Mouse (Mus musculus) intestine, embryonic 16.5 days (tissue): Measurements from ENCODE around the gene Matn4. TPM values are rescaled to one million over a fixed set of nuclear protein-coding genes. Genes with fewer than 3 reads are reported as not detected.
"Not testable (repeated sequence)": the region's sequence is repeated elsewhere in the genome, so short reads cannot be mapped to it uniquely, and the experiment has no call there.

ENCODE experiments used
- ATAC-seq: fragments of 200-750 bp; cut with Nextera tagmentation; 2 replicates; pipeline ENCODE4 v1.8.0; 2017; ENCODE audit warnings: moderate TSS enrichment, moderate library complexity
- H3K27ac ChIP-seq: fragments of 300-500 bp; sonication (generic); 2 replicates; pipeline ENCODE4 v1.5.1; 2014; ENCODE audit warnings: mild to moderate bottlenecking, low read length
- H3K27me3 ChIP-seq: fragments of 300-500 bp; sonication (generic); replicated peaks from 2 replicates; pipeline ENCODE4 v1.6.1; 2014; ENCODE audit warnings: low read length, control low read depth, mixed read lengths; ENCODE audit not compliant: control insufficient read depth, insufficient read depth
- H3K36me3 ChIP-seq: fragments of 300-500 bp; sonication (generic); 2 replicates; pipeline ENCODE4 v1.6.1; 2014; ENCODE audit warnings: low read length, control low read depth; ENCODE audit not compliant: control insufficient read depth, insufficient read depth
- H3K4me1 ChIP-seq: fragments of 300-500 bp; sonication (generic); 2 replicates; pipeline ENCODE4 v1.6.1; 2014; ENCODE audit warnings: low read length, control low read depth, mixed read lengths; ENCODE audit not compliant: control insufficient read depth, insufficient read depth
- H3K4me2 ChIP-seq: fragments of 300-500 bp; sonication (generic); 2 replicates; pipeline ENCODE4 v1.6.1; 2014; ENCODE audit warnings: low read depth, low read length, control low read depth
- H3K4me3 ChIP-seq: fragments of 300-500 bp; sonication (generic); 2 replicates; pipeline ENCODE4 v1.5.1; 2014; ENCODE audit warnings: mild to moderate bottlenecking, low read length
- H3K9ac ChIP-seq: fragments of 300-500 bp; sonication (generic); 2 replicates; pipeline ENCODE4 v1.6.1; 2014; ENCODE audit warnings: low read depth, low read length
- H3K9me3 ChIP-seq: fragments of 300-500 bp; sonication (generic); 2 replicates; pipeline ENCODE4 v1.6.1; 2016; ENCODE audit warnings: low read length, control low read depth; ENCODE audit not compliant: control insufficient read depth
- WGBS: fragments of 180-500 bp; shearing (Covaris S2); extraction: QIAGEN DNeasy Blood & Tissue Kit; methylation state at CpG from one replicate; pipeline ENCODE4 v1.1.7; 2014; 5-methylcytosine and 5-hydroxymethylcytosine counted together
- microRNA-seq: library from miRNA; unstranded; fragments of <30 nt; microRNA quantifications from one replicate; pipeline ENCODE4, GENCODE M21; 2016
- polyA plus RNA-seq: library from polyadenylated mRNA; unstranded; fragments of >200 nt; fragmentation: Nextera tagmentation; extraction: Ambion mirVana; gene quantifications from 2 replicates; pipeline ENCODE4 v1.2.1, GENCODE M21; 2015

The Matn4 gene
- polyA plus RNA-seq, 1 experiment from 2014 or later = 9.0 TPM

GRCm38 (mm10) chr2:164348980-164349379 is 56.0 kb downstream of the Matn4 start:
- H3K4me3 ChIP-seq = no peak overlapping the region
- H3K4me1 ChIP-seq = no peaks in the 10 kb centered on the region
- H3K9ac ChIP-seq = no peak overlapping the region
- no peak overlapping the region for H3K4me2 ChIP-seq
- H3K9me3 ChIP-seq = no peaks in the 10 kb centered on the region
- no peaks in the 10 kb centered on the region for H3K27me3 ChIP-seq
- no peaks in the 10 kb centered on the region for H3K36me3 ChIP-seq
- ATAC-seq = no peak
- 88% methylated on average over 3 of the region's 3 CpGs for WGBS
- no peak overlapping the region for H3K27ac ChIP-seq

- ATAC-seq = not testable (repeated sequence)
Measured at GRCm38 (mm10) chr2:164347697-164348096, 57.3 kb downstream of the Matn4 start.

GRCm38 (mm10) chr2:164343732-164344131 is 61.2 kb downstream of the Matn4 start:
- 73% methylated on average over 1 of the region's 1 CpGs for WGBS
- not testable (repeated sequence) for H3K36me3 ChIP-seq, H3K9ac ChIP-seq, H3K27ac ChIP-seq, H3K4me2 ChIP-seq, H3K27me3 ChIP-seq, H3K4me1 ChIP-seq, H3K4me3 ChIP-seq, H3K9me3 ChIP-seq, ATAC-seq

More at GRCm38 (mm10) chr2:164347697-164348096, 57.3 kb downstream of the Matn4 start:
- H3K27ac ChIP-seq, H3K27me3 ChIP-seq, H3K4me3 ChIP-seq, H3K9ac ChIP-seq, H3K9me3 ChIP-seq, H3K36me3 ChIP-seq, H3K4me1 ChIP-seq, H3K4me2 ChIP-seq: not testable (repeated sequence)

Small RNA genes within 50 kb of the gene (microRNA-seq; reads per million reads assigned to microRNA genes)
- not detected for gene Mir7678

Other genes with a start within 250 kb of the Matn4 start
- gene Kcns1, start 234.0 kb downstream of the Matn4 start, polyA plus RNA-seq = 0.22 and 0.45 TPM in 2 replicates
- gene Wfdc5, start 222.4 kb downstream of the Matn4 start, polyA plus RNA-seq = not detected in 2 replicates
- not detected in 2 replicates for gene Wfdc12, start 214.6 kb downstream of the Matn4 start, polyA plus RNA-seq
- gene Wfdc15a, start 205.0 kb downstream of the Matn4 start, polyA plus RNA-seq = not detected in 2 replicates
- 19.6 and 23.4 TPM in 2 replicates for gene Wfdc15b, start 183.5 kb downstream of the Matn4 start, polyA plus RNA-seq
- gene Svs2, start 166.7 kb downstream of the Matn4 start, polyA plus RNA-seq = not detected in 2 replicates
- gene Svs3b, start 148.5 kb downstream of the Matn4 start, polyA plus RNA-seq = not detected in 2 replicates
- gene Svs4, start 126.7 kb downstream of the Matn4 start, polyA plus RNA-seq = not detected in 2 replicates
- not detected in 2 replicates for gene Svs3a, start 115.9 kb downstream of the Matn4 start, polyA plus RNA-seq
- gene Svs6, start 88.4 kb downstream of the Matn4 start, polyA plus RNA-seq = not detected in 2 replicates
- gene Svs5, start 72.4 kb downstream of the Matn4 start, polyA plus RNA-seq = not detected in 2 replicates
- gene Slpi, start 16.1 kb downstream of the Matn4 start, polyA plus RNA-seq = 2.3 and 2.7 TPM in 2 replicates
- 25.1 and 25.4 TPM in 2 replicates for gene Rbpjl, start 2.0 kb downstream of the Matn4 start, polyA plus RNA-seq
- 130 and 138 TPM in 2 replicates for gene Sdc4, start 38.7 kb upstream of the Matn4 start, polyA plus RNA-seq
- gene Sys1, start 51.8 kb upstream of the Matn4 start, polyA plus RNA-seq = 54.0 and 56.4 TPM in 2 replicates
- 9.8 and 11.9 TPM in 2 replicates for gene Gm20458, start 55.8 kb upstream of the Matn4 start, polyA plus RNA-seq
- gene Trp53tg5, start 68.6 kb upstream of the Matn4 start, polyA plus RNA-seq = not detected in 2 replicates
- gene Dbndd2, start 80.9 kb upstream of the Matn4 start, polyA plus RNA-seq = 16.0 and 16.4 TPM in 2 replicates
- 59.1 and 61.4 TPM in 2 replicates for gene Pigt, start 92.4 kb upstream of the Matn4 start, polyA plus RNA-seq
- 36.8 and 42.4 TPM in 2 replicates for gene Wfdc2, start 157.3 kb upstream of the Matn4 start, polyA plus RNA-seq
- not detected in 2 replicates for gene Spint3, start 168.3 kb upstream of the Matn4 start, polyA plus RNA-seq
- 0.59 and 1.4 TPM in 2 replicates for gene Wfdc6a, start 180.3 kb upstream of the Matn4 start, polyA plus RNA-seq
- not detected in 2 replicates for gene Eppin, start 188.4 kb upstream of the Matn4 start, polyA plus RNA-seq
- not detected in 2 replicates for gene Wfdc6b, start 208.4 kb upstream of the Matn4 start, polyA plus RNA-seq
- not detected in 2 replicates for gene Wfdc8, start 208.5 kb upstream of the Matn4 start, polyA plus RNA-seq
- not detected in 2 replicates for gene Wfdc16, start 233.6 kb upstream of the Matn4 start, polyA plus RNA-seq